Mouse (Mus musculus): Measurements from ENCODE around the gene Mat1a. TPM values are rescaled to one million over a fixed set of nuclear protein-coding genes. Genes with fewer than 3 reads are reported as not detected.

Mat1a gene
- polyA plus RNA-seq, 1 experiment from 2014 or later: not detected

DNA sequence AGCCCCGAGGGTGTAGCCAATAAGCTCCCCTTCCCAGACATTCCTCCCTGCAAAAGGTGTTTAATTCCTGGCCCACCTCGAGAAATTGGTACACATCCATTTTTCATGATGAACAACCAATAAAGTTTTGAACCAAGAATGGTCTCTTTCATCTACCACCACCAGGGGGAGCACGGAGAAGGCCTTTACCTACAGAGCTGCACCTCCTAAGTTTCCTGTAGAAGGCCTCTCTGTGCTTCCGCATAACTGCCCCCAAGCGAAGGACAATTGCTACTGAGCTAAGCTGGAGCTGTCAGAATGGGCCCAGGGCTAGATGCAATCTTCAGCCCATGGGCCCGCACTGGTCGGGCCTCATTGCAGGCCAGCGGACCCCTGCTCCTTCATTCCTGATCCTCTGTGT lies 14.1 kb upstream of the Mat1a start:
- no peak for ATAC-seq (ENCODE audit: low FRiP score, low TSS enrichment)
- WGBS: 53% methylated on average over 8 of the region's 8 CpGs
- Histone ChIP-seq H3K9ac (ENCODE audit: low read depth, low read length) (no peak overlapping the region), H3K4me2 (replicated peaks; ENCODE audit: low read depth, low read length) (no peak overlapping the region), H3K27me3 (ENCODE audit: control insufficient read depth, insufficient read depth, low read length) (no peaks in the 10 kb centered on the region), H3K27ac (ENCODE audit: low read depth, low read length) (no peak overlapping the region), H3K9me3 (ENCODE audit: control insufficient read depth, low read length) (no peaks in the 10 kb centered on the region), H3K4me3 (ENCODE audit: low read length) (no peak overlapping the region), H3K4me1 (ENCODE audit: control insufficient read depth, insufficient read depth, low read length) (no peaks in the 10 kb centered on the region), H3K36me3 (ENCODE audit: control insufficient read depth, insufficient read depth, low read length) (no peaks in the 10 kb centered on the region)

DNA sequence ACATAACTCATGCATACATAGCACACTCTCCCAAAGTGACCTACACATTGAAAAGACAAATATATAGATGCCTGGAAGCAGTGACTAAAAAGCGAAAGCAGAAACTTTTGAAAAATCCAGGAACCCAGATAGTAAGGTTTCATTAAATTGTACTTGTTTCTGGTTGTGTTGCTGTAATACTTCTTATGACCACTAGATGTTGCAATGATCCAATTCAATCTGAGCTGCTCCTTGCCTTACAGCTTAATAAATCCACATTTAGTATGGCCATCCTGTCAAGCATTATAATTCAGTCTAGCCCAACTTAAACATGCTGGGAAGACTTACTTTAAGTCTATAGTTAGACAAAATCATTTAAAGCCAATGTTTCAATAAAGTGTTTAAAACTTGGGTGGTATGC lies 10.7 kb upstream of the Mat1a start:
- no peak overlapping the region for H3K4me2 ChIP-seq (replicated peaks; ENCODE audit: low read depth, low read length)
- no peak overlapping the region for H3K9ac ChIP-seq (ENCODE audit: low read depth, low read length)
- no peaks in the 10 kb centered on the region for H3K36me3 ChIP-seq (ENCODE audit: control insufficient read depth, insufficient read depth, low read length)
- WGBS: 67% methylated on average over 1 of the region's 1 CpGs
- no peaks in the 10 kb centered on the region for H3K9me3 ChIP-seq (ENCODE audit: control insufficient read depth, low read length)
- no peak overlapping the region for H3K27ac ChIP-seq (ENCODE audit: low read depth, low read length)
- no peaks in the 10 kb centered on the region for H3K4me1 ChIP-seq (ENCODE audit: control insufficient read depth, insufficient read depth, low read length)
- no peak overlapping the region for H3K4me3 ChIP-seq (ENCODE audit: low read length)
- H3K27me3 ChIP-seq (ENCODE audit: control insufficient read depth, insufficient read depth, low read length): no peaks in the 10 kb centered on the region
- no peak for ATAC-seq (ENCODE audit: low FRiP score, low TSS enrichment)

DNA sequence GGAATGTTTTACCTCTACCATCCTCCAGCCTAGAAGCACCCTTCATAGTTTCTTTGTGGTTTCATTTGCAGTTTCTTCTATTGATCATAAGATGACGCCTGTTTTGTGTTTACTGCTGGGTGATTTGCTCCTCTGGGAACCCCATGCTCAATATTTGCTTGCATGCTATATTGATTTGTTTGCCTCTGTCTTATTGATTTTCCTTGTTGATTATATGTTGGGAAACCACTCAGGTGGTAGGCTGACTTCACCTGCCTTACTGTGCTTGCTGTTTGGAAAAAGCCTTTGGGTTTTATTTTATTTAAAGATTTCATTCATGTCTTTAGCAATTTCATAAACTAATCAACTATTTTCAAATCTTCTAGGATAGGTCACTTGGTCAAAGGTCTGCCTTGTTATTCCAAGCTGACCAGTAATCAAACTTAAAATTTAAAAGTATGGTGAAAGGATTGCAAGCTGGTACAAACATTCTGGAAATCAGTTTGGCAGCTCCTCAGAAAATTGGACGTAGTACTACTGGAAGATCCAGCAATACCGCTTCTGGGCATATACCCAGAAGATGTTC lies 8.5 kb upstream of the Mat1a start:
- ATAC-seq (ENCODE audit: low FRiP score, low TSS enrichment): no peak
- H3K4me2 ChIP-seq (replicated peaks; ENCODE audit: low read depth, low read length): no peak overlapping the region
- H3K27me3 ChIP-seq (ENCODE audit: control insufficient read depth, insufficient read depth, low read length): no peaks in the 10 kb centered on the region
- no peak overlapping the region for H3K27ac ChIP-seq (ENCODE audit: low read depth, low read length)
- 90% methylated on average over 3 of the region's 3 CpGs for WGBS
- no peaks in the 10 kb centered on the region for H3K4me1 ChIP-seq (ENCODE audit: control insufficient read depth, insufficient read depth, low read length)
- H3K9ac ChIP-seq (ENCODE audit: low read depth, low read length): no peak overlapping the region
- H3K36me3 ChIP-seq (ENCODE audit: control insufficient read depth, insufficient read depth, low read length): no peaks in the 10 kb centered on the region
- no peaks in the 10 kb centered on the region for H3K9me3 ChIP-seq (ENCODE audit: control insufficient read depth, low read length)
- H3K4me3 ChIP-seq (ENCODE audit: low read length): no peak overlapping the region

DNA sequence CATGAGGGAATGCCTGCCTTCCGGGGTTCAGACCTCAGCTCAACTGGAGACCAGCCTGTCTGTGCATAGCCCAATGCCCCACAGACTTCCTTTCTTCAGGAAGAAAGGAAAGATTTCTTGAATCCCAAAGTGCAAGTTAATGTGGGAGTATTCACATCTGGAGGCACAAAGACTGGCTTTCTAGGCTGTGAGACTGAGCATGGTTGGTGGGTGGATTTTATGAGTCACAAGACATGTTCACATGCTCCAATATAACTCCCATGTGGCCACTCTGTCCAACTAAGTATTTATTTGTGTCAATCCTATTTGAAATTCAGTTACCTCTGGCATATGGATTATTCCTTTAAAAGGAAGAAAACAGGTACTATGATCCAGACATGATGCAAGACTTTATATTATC lies 6.1 kb upstream of the Mat1a start:
- Histone ChIP-seq H3K9ac (ENCODE audit: low read depth, low read length) (no peak overlapping the region), H3K9me3 (ENCODE audit: control insufficient read depth, low read length) (no peaks in the 10 kb centered on the region), H3K4me2 (replicated peaks; ENCODE audit: low read depth, low read length) (no peak overlapping the region), H3K4me1 (ENCODE audit: control insufficient read depth, insufficient read depth, low read length) (no peaks in the 10 kb centered on the region), H3K36me3 (ENCODE audit: control insufficient read depth, insufficient read depth, low read length) (no peaks in the 10 kb centered on the region), H3K27ac (ENCODE audit: low read depth, low read length) (no peak overlapping the region), H3K27me3 (ENCODE audit: control insufficient read depth, insufficient read depth, low read length) (no peaks in the 10 kb centered on the region), H3K4me3 (ENCODE audit: low read length) (no peak overlapping the region)
- 89% methylated on average over 1 of the region's 1 CpGs for WGBS
- ATAC-seq (ENCODE audit: low FRiP score, low TSS enrichment): no peak

DNA sequence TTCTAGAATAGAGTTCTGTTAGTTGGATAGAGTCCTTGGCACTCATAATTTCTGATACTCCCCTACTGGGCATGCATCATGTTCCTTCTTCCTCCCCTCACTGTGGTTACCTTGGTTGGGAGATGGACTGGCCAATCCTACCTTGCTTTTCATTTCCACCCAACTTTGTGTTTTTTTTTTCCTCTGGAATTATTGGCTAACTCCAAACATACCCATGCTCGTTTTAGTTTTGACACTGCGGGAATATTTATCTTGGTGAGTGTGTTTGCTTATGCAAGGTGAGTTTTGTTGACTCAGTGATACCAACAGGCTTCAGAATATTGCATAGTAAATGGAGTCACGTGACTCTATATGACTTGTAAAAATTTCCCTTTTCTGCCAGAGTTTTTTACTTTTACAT lies 4.1 kb upstream of the Mat1a start:
- WGBS: 85% methylated on average over 3 of the region's 3 CpGs
- no peak for ATAC-seq (ENCODE audit: low FRiP score, low TSS enrichment)

DNA sequence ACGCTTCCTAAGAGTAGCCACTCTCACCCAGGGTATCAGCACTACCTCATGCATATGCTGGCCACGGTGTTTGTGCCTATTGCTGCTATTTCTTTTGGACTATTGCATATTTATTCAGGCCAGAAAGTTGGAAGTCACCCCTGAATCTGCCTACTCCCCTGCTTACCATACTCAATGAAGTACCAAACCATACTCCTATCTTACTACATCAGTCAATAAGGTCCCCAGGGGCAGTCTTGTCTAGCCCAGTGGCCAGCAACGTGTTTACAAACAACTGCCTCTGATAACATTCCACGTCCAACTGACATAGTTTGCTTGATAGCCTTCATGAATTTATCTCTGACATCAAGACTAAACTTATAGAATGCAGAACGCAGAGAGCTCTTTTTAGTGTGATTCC lies 3.6 kb upstream of the Mat1a start:
- no peak overlapping the region for H3K4me3 ChIP-seq (ENCODE audit: low read length)
- H3K9ac ChIP-seq (ENCODE audit: low read depth, low read length): no peak overlapping the region
- H3K27me3 ChIP-seq (ENCODE audit: control insufficient read depth, insufficient read depth, low read length): no peaks in the 10 kb centered on the region
- H3K9me3 ChIP-seq (ENCODE audit: control insufficient read depth, low read length): no peaks in the 10 kb centered on the region
- H3K4me2 ChIP-seq (replicated peaks; ENCODE audit: low read depth, low read length): no peak overlapping the region
- no peak overlapping the region for H3K27ac ChIP-seq (ENCODE audit: low read depth, low read length)
- ATAC-seq (ENCODE audit: low FRiP score, low TSS enrichment): no peak
- WGBS: 87% methylated on average over 5 of the region's 5 CpGs
- no peaks in the 10 kb centered on the region for H3K36me3 ChIP-seq (ENCODE audit: control insufficient read depth, insufficient read depth, low read length)
- H3K4me1 ChIP-seq (ENCODE audit: control insufficient read depth, insufficient read depth, low read length): no peaks in the 10 kb centered on the region

More for the DNA sequence above, 4.1 kb upstream of the Mat1a start:
- Histone ChIP-seq H3K27me3 (ENCODE audit: control insufficient read depth, insufficient read depth, low read length) (no peaks in the 10 kb centered on the region), H3K4me2 (replicated peaks; ENCODE audit: low read depth, low read length) (no peak overlapping the region), H3K9me3 (ENCODE audit: control insufficient read depth, low read length) (no peaks in the 10 kb centered on the region), H3K27ac (ENCODE audit: low read depth, low read length) (no peak overlapping the region), H3K4me3 (ENCODE audit: low read length) (no peak overlapping the region), H3K36me3 (ENCODE audit: control insufficient read depth, insufficient read depth, low read length) (no peaks in the 10 kb centered on the region), H3K9ac (ENCODE audit: low read depth, low read length) (no peak overlapping the region), H3K4me1 (ENCODE audit: control insufficient read depth, insufficient read depth, low read length) (no peaks in the 10 kb centered on the region)

DNA sequence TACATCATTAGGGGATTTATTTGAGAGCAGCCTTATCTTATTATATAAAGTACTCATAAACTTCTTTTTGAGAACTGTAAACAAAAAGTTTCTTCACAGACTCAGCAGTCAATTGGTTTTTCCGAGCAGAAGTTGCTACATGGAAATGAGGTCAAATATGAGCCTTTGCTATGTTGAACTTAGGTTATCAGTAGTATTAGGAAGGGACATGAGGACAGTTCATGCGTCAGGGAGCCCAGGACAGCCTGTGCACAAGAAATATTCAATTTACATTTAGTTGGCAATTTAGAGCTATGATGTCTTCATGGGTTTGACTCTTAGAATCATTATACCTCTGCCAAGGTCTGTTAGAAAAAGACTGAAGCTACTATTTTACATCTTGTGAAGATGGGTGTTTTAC lies 2.6 kb upstream of the Mat1a start:
- no peak overlapping the region for H3K9ac ChIP-seq (ENCODE audit: low read depth, low read length)
- 68% methylated on average over 2 of the region's 2 CpGs for WGBS
- H3K27me3 ChIP-seq (ENCODE audit: control insufficient read depth, insufficient read depth, low read length): no peaks in the 10 kb centered on the region
- no peak overlapping the region for H3K27ac ChIP-seq (ENCODE audit: low read depth, low read length)
- H3K9me3 ChIP-seq (ENCODE audit: control insufficient read depth, low read length): no peaks in the 10 kb centered on the region
- no peak overlapping the region for H3K4me3 ChIP-seq (ENCODE audit: low read length)
- no peak overlapping the region for H3K4me2 ChIP-seq (replicated peaks; ENCODE audit: low read depth, low read length)
- ATAC-seq (ENCODE audit: low FRiP score, low TSS enrichment): no peak
- no peaks in the 10 kb centered on the region for H3K36me3 ChIP-seq (ENCODE audit: control insufficient read depth, insufficient read depth, low read length)
- H3K4me1 ChIP-seq (ENCODE audit: control insufficient read depth, insufficient read depth, low read length): no peaks in the 10 kb centered on the region

DNA sequence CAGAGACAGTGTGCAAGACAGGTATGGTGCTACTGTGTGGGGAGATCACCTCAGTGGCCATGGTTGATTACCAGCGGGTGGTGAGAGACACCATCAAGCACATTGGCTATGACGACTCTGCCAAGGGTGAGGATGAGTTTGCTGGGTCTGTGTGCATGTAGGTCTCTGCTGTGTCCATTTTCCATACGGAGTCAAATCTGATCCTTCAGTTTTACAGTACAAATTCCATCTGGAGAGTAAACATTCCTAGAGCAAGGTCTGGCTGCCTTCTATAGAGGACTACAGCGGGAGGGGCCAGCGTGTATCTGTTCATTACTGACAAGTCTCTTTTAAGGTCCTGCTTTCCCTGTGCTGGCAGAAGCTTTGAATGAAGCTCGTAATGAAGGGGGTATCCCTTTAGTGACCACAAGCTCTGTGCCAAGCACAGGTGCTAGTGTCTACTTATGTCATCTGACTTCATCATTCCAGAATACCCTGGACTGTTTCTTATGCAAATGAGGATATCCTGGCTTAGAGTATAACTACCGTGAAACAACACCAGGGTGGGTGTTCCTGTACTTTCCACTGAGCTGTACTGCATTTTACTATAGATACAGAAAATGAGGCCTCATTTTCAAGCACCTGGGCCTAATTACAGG lies 6.3 kb downstream of the Mat1a start:
- Histone ChIP-seq H3K4me1 (ENCODE audit: control insufficient read depth, insufficient read depth, low read length) (no peaks in the 10 kb centered on the region), H3K36me3 (ENCODE audit: control insufficient read depth, insufficient read depth, low read length) (no peaks in the 10 kb centered on the region), H3K9ac (ENCODE audit: low read depth, low read length) (no peak overlapping the region), H3K9me3 (ENCODE audit: control insufficient read depth, low read length) (no peaks in the 10 kb centered on the region), H3K27ac (ENCODE audit: low read depth, low read length) (no peak overlapping the region), H3K4me3 (ENCODE audit: low read length) (no peak overlapping the region), H3K27me3 (ENCODE audit: control insufficient read depth, insufficient read depth, low read length) (no peaks in the 10 kb centered on the region), H3K4me2 (replicated peaks; ENCODE audit: low read depth, low read length) (no peak overlapping the region)
- WGBS: 89% methylated on average over 7 of the region's 7 CpGs
- no peak for ATAC-seq (ENCODE audit: low FRiP score, low TSS enrichment)

DNA sequence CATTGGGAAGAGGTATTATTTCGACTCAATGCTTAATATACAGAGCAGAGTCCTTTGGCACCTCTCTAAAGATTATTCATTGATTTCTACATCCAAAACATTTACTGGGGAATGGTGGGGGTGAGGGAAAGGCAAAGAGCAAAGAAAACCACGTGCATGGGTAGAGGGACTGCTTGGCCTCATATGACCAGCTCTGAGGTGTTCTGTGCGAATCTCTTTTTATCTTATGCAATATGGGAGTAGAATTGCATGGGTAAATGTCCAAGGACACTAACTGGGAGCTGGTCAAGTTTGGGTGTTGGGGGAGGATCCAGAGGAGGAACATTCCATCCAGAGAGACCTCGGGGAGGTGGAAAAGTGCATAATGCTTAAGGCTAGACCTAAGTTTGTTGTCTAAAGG lies 8.1 kb downstream of the Mat1a start:
- WGBS: 80% methylated on average over 4 of the region's 4 CpGs
- H3K4me2 ChIP-seq (replicated peaks; ENCODE audit: low read depth, low read length): no peak overlapping the region

More for the DNA sequence above, 8.1 kb downstream of the Mat1a start:
- Histone ChIP-seq H3K4me1 (ENCODE audit: control insufficient read depth, insufficient read depth, low read length) (no peaks in the 10 kb centered on the region), H3K36me3 (ENCODE audit: control insufficient read depth, insufficient read depth, low read length) (no peaks in the 10 kb centered on the region), H3K9ac (ENCODE audit: low read depth, low read length) (no peak overlapping the region), H3K4me3 (ENCODE audit: low read length) (no peak overlapping the region), H3K27ac (ENCODE audit: low read depth, low read length) (no peak overlapping the region), H3K9me3 (ENCODE audit: control insufficient read depth, low read length) (no peaks in the 10 kb centered on the region), H3K27me3 (ENCODE audit: control insufficient read depth, insufficient read depth, low read length) (no peaks in the 10 kb centered on the region)
- no peak for ATAC-seq (ENCODE audit: low FRiP score, low TSS enrichment)

Measured in kidney, embryonic 14.5 days (tissue).